Mouse (Mus musculus) left cerebral cortex, adult 9 months (tissue): Measurements from ENCODE around the gene Rplp1.
A peak's percentile ranks its signal among the peaks of the same experiment; 100 is the strongest.

Experiments
- DNase-seq, 2 experiments: peaks; one replicate each; pipeline ENCODE4 v3.0.0; 2022; ENCODE audit warnings: low spot score in 2 of 2

Rplp1 gene

DNA sequence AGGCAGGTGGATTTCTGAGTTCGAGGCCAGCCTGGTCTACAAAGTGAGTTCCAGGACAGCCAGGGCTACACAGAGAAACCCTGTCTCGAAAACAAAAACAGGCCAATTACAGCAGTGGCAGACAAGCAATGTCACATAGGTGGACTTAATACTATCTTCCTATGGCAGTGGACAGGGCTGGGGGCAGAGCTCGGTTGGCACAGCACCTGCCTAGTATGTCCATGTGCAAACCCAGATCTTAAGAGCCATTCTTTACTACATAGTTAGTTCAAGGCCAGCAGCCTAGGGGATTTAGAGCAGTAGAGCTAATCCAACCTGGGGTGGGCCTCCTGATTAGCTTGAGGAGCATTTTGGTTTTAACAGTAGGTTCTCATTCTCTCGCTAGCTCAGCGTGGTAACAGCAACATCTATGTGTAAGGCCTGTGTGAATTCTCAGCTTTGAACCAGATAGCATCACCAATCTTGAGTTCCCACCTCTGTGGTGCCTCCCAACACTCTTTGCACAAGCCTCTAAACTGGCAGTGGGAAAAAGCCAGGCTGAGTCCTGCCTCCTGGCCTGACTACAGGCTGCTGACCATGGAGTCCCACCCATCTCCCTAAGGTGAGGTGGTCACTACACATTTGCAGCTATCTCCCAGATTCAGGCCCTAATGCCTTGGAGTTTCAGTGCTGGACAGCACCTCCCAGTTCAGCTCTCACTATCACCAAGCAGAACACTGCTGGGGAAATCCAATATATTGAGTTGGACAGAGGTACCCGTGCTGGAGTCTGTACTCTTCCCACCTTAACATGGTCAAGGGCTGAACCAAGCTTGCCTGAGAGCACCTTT lies 2.8 kb downstream of the Rplp1 start:
- DNase-seq = no peak

DNA sequence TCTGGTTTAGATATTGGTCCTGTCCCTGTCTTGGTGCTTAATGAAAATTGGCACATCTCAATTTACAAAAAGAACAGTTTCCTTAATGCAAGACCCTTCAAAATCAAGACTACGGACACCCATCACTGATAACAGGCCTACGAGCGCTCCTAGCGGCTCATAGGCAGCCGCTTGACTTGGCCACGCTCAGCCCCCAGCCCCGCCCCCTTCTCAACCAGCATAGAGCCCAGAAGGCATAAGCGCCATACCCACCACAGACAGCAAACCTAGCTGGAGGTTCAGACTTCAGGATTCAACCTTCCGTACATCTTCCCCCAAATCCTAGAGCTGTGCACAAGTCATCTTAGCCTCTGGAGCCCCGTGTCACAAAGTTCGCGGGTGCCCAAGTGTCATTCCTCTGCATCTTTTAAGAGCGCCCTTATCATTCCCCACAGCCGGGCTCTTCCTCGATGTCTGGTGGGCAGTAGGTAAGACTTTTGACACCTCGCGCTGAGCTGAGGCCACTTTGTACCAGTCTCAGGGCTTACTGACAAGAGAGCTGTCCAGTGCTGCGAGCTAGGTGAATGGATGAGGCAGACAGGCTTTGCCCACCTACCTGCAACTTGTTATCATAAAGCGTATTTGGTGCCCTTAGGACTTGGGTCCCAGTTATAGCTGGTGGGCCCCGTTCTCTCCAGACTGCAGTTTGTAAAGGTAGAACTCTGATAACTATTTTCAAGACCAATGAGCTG lies 3.7 kb downstream of the Rplp1 start:
- no peak for DNase-seq

- DNase-seq = no peak
Observed at GRCm38 (mm10) chr9:61909633-61910032, 4.7 kb downstream of the Rplp1 start.

DNA sequence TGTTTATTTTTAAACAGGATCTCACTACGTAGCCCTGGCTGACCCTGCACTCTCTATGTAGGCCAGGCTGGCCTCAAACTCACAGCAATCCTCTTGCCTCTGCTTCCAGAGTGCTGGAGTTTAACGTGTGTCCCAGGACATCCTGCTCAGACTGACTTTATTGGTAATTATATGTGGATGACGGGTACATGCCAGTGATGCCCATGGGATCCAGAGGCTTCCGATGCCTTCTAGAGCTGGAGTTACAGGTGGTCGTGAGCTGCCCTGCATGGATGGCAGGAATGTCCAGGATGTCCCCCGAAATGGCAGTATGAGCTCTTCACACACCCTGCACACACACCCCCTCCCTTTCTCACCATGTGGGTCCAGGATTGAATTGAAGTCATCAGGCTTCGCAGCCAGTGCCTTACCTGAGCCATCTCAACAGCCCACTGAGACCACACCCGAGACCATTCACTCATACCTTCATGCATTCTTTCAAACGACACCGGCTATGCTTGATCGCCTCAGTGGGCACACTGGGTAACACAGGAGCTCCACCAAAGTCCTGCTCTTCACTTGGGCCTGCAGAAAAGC lies 5.4 kb downstream of the Rplp1 start:
- DNase-seq = no peak

GRCm38 (mm10) chr9:61908341-61908740 lies 6.0 kb downstream of the Rplp1 start:
- no peak for DNase-seq

- DNase-seq = no peak
Observed at GRCm38 (mm10) chr9:61907621-61908295, 6.6 kb downstream of the Rplp1 start.

- peak in 1 of 2 experiments; percentile 16 for DNase-seq
Observed at GRCm38 (mm10) chr9:61906912-61907311, 7.4 kb downstream of the Rplp1 start.

DNA sequence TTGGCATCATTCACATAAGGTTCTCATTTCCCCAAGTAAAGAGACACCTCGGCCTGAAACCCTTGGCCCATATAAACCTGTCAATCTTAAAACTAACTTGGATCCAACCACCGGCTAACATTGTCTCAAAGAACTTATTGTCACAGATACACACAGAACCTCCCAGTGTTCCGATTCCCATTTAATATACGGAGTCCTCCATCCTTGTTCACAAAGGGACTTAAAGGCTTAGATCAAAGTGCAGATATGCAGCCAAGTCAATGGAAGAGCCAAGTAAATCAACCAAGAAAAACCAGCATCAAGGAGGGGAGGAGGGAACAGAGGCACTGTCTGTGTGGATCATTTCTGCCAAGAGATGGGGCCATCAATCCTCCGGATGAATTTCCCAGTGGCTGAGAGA lies 8.8 kb downstream of the Rplp1 start:
- no peak for DNase-seq

DNA sequence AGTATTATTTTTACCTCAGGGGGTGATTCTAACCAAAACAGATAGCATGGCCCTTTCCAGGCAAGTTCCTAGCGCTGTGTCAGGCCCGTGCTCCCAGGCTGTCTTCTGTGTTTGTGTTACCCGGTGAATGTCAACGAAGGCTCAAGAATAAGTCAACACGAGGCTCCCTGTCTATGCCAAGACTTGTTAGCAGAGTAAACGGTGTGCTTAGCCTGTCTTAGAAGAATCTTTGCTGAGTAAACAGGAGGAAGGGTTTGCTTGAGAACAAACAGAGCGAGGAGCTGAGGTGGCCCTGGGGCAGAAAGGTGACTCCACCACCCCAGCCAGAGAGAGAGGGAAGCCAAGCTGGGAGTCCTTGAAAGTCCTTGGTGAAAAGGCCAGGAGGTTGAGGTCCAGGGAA lies 10.1 kb downstream of the Rplp1 start:
- DNase-seq = no peak

DNA sequence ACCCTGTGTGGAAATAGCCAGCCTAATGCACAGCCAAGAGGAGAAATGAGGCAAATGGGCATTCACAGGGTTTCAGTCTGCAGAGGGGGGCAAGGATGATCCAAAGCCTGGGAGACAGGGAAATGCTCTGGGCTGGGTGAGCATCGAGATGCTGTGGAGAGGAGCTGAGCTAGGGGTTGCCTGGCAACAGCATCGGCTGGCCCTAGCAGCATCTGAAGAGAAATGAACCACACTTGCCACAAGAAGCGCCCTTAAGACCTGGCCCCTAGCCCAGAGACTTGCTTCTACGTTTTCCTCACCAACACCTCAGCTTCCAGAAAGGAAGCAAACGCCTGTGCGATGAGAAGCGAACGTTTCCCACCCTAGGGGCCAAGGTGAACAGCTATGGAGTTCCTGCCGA lies 11.9 kb downstream of the Rplp1 start:
- DNase-seq = no peak

- DNase-seq = no peak
Observed at GRCm38 (mm10) chr9:61901574-61901973, 12.8 kb downstream of the Rplp1 start.

DNA sequence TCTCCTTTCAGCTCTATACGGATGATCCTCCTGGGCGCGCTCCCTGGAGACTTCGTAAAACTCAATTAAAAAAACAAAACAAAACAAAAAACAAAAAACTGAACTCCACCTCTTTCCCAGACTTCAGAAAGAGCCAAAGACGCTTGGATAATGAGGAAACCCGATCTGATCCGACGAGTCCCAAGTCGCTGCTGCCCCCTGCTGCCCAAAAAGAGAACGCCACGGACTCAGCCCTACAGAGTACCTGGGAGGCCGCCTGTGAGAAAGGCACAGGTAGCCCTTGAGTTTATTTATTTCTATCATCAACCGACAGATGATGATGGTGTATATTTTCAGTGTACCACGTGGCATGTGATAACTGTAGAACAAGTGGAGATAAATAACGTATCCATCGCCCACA lies 14.5 kb downstream of the Rplp1 start:
- peak in 1 of 2 experiments; percentile 89 for DNase-seq

- DNase-seq = peak in 1 of 2 experiments; percentile 86
Observed at GRCm38 (mm10) chr9:61898401-61898800, 15.9 kb downstream of the Rplp1 start.

- DNase-seq = no peak
Observed at GRCm38 (mm10) chr9:61895014-61895413, 19.3 kb downstream of the Rplp1 start.

- no peak for DNase-seq
Observed at GRCm38 (mm10) chr9:61889855-61890254, 24.5 kb downstream of the Rplp1 start.

DNA sequence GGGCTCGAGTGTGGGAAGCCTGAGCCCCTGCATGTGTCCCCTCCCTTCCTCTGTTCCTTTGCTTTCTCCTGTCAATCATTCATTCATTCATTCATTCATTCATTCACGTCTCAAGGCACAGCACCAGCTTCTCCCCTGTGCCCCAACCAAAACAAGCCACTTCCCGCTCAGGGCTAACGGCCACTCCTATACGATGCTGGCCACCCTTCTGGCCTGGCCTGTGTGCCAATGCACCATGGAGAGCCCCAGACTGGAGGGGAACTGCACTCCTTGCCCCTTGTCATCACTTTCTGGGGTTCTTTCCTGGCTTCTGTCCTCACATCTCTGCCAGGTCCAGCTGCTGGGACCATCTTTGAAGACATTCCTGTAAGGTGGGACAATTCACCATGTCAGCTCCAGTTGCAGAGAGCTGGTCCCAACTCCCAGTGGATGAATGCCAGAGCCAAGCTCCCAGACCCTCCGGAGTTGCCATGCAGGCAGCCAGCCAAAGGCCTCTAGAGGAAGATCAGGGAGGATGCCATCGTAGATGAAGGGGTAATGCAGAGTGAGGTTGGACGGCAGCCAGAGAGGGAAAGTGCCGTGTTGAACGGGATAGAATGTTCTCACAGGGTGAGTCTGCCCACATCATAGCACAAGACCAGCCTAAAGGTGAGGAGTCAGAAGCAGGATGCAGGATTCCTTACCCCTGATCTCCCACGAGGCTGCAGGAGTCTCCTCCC lies 26.5 kb downstream of the Rplp1 start:
- no peak for DNase-seq

DNA sequence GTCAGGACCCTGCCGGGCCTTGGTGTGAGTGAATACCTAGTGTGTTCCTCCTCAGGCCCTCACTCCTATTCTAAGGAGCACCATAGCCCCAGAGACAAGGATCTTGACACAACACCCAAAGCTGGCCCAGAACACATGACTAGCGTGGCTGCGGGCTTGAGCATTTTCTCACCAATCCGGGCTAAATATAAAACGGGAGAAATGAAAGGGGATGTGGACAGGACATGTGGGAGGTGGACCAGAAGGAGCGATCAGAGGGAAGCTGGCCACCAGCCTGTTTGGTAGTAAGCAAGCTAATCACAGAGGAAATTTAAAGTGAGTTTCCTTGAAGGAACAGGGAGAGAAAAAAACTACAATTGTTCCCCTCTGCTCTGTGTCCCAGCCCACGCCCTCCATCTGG lies 28.4 kb downstream of the Rplp1 start:
- no peak for DNase-seq

- DNase-seq = no peak
Observed at GRCm38 (mm10) chr9:61884936-61885335, 29.4 kb downstream of the Rplp1 start.

DNA sequence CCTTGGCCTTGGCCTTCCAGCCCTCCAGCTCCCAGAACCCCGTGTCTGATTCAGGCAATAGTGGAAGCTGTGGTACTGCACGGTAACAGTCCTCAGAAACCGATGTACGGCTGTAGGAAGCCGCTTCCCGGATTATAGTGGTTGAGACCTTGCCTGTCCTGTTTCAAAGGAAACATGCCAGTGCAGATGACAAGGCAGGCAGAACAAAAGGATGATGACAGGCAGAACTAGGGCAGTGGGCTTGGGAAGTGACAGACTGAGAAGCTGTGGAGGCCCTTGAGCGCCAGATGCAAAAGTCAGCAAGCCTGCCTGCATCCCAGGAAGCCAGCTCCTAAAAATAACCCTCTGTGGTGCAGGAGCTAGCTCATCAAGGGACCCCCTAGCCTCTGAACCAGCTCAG lies 30.0 kb downstream of the Rplp1 start:
- no peak for DNase-seq

DNA sequence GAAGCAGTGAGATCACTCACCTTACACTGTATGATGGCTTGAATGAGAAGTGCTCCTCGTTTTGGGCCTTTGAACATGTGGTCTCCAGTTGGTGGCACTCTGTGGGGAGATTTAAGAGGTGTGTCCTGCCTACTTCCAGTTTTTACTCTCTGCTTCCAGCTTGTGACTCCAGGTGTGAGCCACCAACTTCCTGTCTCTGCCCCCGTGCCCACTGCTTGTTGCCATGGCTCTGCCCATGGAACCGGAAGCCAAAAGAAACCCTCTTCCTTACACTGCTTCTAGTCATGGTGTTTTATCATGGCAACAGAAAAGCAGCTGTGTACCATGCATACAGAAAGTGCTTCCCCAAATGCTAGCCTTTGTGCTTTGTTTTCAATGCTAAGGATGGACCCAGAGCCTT lies 32.2 kb downstream of the Rplp1 start:
- no peak for DNase-seq

- DNase-seq = peak in 1 of 2 experiments; percentile 78
Observed at GRCm38 (mm10) chr9:61878889-61879288, 35.5 kb downstream of the Rplp1 start.
